Mouse (Mus musculus) ES-E14 (cell line): ENCODE data around the gene Plxna2. TPM values are rescaled to one million over a fixed set of nuclear protein-coding genes. Genes with fewer than 3 reads are reported as not detected.

Experiments
- DNase-seq: peaks from one replicate; pipeline ENCODE4 v3.0.0-alpha.2; 2013; ENCODE audit warnings: low read depth, low spot score
- H3K27ac ChIP-seq: 2 replicates; pipeline ENCODE4 v1.5.1; 2012; ENCODE audit warnings: low read depth, mild to moderate bottlenecking, low read length, moderate library complexity, mixed read lengths; ENCODE audit not compliant: poor library complexity, insufficient read depth, severe bottlenecking
- H3K36me3 ChIP-seq: 2 replicates; pipeline ENCODE4 v1.6.1; 2012; ENCODE audit warnings: mild to moderate bottlenecking, low read length, moderate library complexity, mixed read lengths; ENCODE audit not compliant: control insufficient read depth, poor library complexity, insufficient read depth, severe bottlenecking
- H3K4me1 ChIP-seq, 2 experiments: fragments of 150-350 bp in 1 of 2; sonication (generic) in 1 of 2; 2 replicates each; pipeline ENCODE4 v1.6.1; 2012; ENCODE audit warnings: low read length in 2 of 2, mild to moderate bottlenecking in 1 of 2, mixed read lengths in 1 of 2; ENCODE audit not compliant: control insufficient read depth in 2 of 2, insufficient read depth in 2 of 2, poor library complexity in 1 of 2
- H3K4me3 ChIP-seq, 2 experiments: fragments of 150-350 bp in 1 of 2; sonication (generic) in 1 of 2; 2 replicates each; pipeline ENCODE4 v1.5.1; 2012; ENCODE audit warnings: low read length in 2 of 2, low read depth in 1 of 2, mild to moderate bottlenecking in 1 of 2, mixed read lengths in 1 of 2; ENCODE audit not compliant: insufficient read depth in 1 of 2, poor library complexity in 1 of 2, severe bottlenecking in 1 of 2
- H3K9ac ChIP-seq: 2 replicates; pipeline ENCODE4 v1.6.1; 2012; ENCODE audit warnings: low read depth, mild to moderate bottlenecking, low read length, mixed read lengths; ENCODE audit not compliant: poor library complexity, insufficient read depth, severe bottlenecking
- H3K9me3 ChIP-seq: fragments of 150-350 bp; sonication (generic); 2 replicates; pipeline ENCODE4 v1.6.1; 2012; ENCODE audit warnings: low read depth, mild to moderate bottlenecking, low read length; ENCODE audit not compliant: control insufficient read depth, insufficient read depth
- CHD2 ChIP-seq: IDR thresholded peaks from 2 replicates; pipeline ENCODE4 v1.6.1; 2014; ENCODE audit warnings: mild to moderate bottlenecking, low read depth, low read length, inconsistent platforms
- HCFC1 ChIP-seq: IDR thresholded peaks from 2 replicates; pipeline ENCODE4 v1.6.1; 2012; ENCODE audit warnings: low read length, inconsistent platforms, borderline replicate concordance; ENCODE audit not compliant: insufficient read depth
- MAFK ChIP-seq: IDR thresholded peaks from 2 replicates; pipeline ENCODE4 v1.6.1; 2014; ENCODE audit warnings: mild to moderate bottlenecking, low read depth, low read length, inconsistent platforms; ENCODE audit not compliant: insufficient read depth
- ZC3H11A ChIP-seq: IDR thresholded peaks from 2 replicates; pipeline ENCODE4 v1.6.1; 2012; ENCODE audit warnings: low read depth, mild to moderate bottlenecking, inconsistent platforms, low read length, borderline replicate concordance
- ZNF384 ChIP-seq: IDR thresholded peaks from 2 replicates; pipeline ENCODE4 v1.6.1; 2012; ENCODE audit warnings: low read depth, low read length, inconsistent platforms
- in situ Hi-C, 2 experiments: fragments of 600-800 bp; cut with MboI; formaldehyde crosslinking; loops; one replicate each; pipeline ENCODE4 v1.15.1; 2025; ENCODE audit warnings: low sequenced_read_pairs in 2 of 2, inconsistent platforms in 1 of 2; ENCODE audit not compliant: unreplicated experiment in 2 of 2
- total RNA-seq: library from RNA; depleted of rRNA; stranded (reverse); fragments of 300-350 nt; gene quantifications from 2 replicates; pipeline ENCODE4 v1.2.3, GENCODE M21; 2012

Gene Plxna2
- total RNA-seq, 1 experiment, result 3.9 TPM

GRCm38 (mm10) chr1:194787626-194788025 is 169.6 kb downstream of the Plxna2 start:
- Histone ChIP-seq H3K4me3 (no peak overlapping the region), H3K9ac (no peak overlapping the region), H3K4me1 (no peaks in the 10 kb centered on the region), H3K27ac (no peak overlapping the region), H3K9me3 (no peaks in the 10 kb centered on the region), H3K36me3 (no peaks in the 10 kb centered on the region)
- TF ChIP-seq CHD2, result no peak
- no peak for TF ChIP-seq ZC3H11A
- no peak for TF ChIP-seq MAFK
- no peak for TF ChIP-seq HCFC1
- TF ChIP-seq ZNF384, result no peak
- in situ Hi-C loops, result no loop called here
- no peak for DNase-seq

- TF ChIP-seq ZC3H11A (no peak), CHD2 (no peak), HCFC1 (no peak), ZNF384 (no peak), MAFK (no peak)
- DNase-seq, result no peak
- H3K9ac ChIP-seq, result no peak overlapping the region
- no peaks in the 10 kb centered on the region for H3K4me1 ChIP-seq
- H3K9me3 ChIP-seq, result no peaks in the 10 kb centered on the region
- H3K4me3 ChIP-seq, result no peak overlapping the region
- in situ Hi-C loops, result no loop called here
- H3K36me3 ChIP-seq, result no peaks in the 10 kb centered on the region
- no peak overlapping the region for H3K27ac ChIP-seq
Measured at GRCm38 (mm10) chr1:194793226-194793924, 175.4 kb downstream of the Plxna2 start.

GRCm38 (mm10) chr1:194795316-194795715 is 177.3 kb downstream of the Plxna2 start:
- Histone ChIP-seq H3K36me3 (no peaks in the 10 kb centered on the region), H3K4me1 (no peaks in the 10 kb centered on the region)

GRCm38 (mm10) chr1:194797843-194798242 is 179.8 kb downstream of the Plxna2 start:
- in situ Hi-C loops, result no loop called here
- H3K9ac ChIP-seq, result no peak overlapping the region
- TF ChIP-seq ZNF384 (no peak), MAFK (no peak), ZC3H11A (no peak), HCFC1 (no peak)
- H3K4me1 ChIP-seq, result no peaks in the 10 kb centered on the region
- no peak overlapping the region for H3K4me3 ChIP-seq
- no peaks in the 10 kb centered on the region for H3K36me3 ChIP-seq
- H3K9me3 ChIP-seq, result no peaks in the 10 kb centered on the region
- DNase-seq, result no peak
- H3K27ac ChIP-seq, result no peak overlapping the region

More at GRCm38 (mm10) chr1:194795316-194795715, 177.3 kb downstream of the Plxna2 start:
- H3K4me3 ChIP-seq, result no peak overlapping the region
- no peak overlapping the region for H3K9ac ChIP-seq
- H3K27ac ChIP-seq, result no peak overlapping the region
- TF ChIP-seq CHD2 (no peak), MAFK (no peak), ZNF384 (no peak), ZC3H11A (no peak), HCFC1 (no peak)
- in situ Hi-C loops, result no loop called here
- no peaks in the 10 kb centered on the region for H3K9me3 ChIP-seq
- DNase-seq, result no peak
